Mouse (Mus musculus): Measurements from ENCODE around the gene Gm28043. TPM values are rescaled to one million over a fixed set of nuclear protein-coding genes. Genes with fewer than 3 reads are reported as not detected.
A peak's percentile ranks its signal among the peaks of the same experiment; 100 is the strongest.
"Not testable (repeated sequence)": the region's sequence is repeated elsewhere in the genome, so short reads cannot be mapped to it uniquely, and the experiment has no call there.

Gene Gm28043
- polyA plus RNA-seq, 1 experiment, result 3.0 TPM

GRCm38 (mm10) chr17:29712565-29712964 is 97.9 kb downstream of the Gm28043 start:
- Histone ChIP-seq H3K4me1 (ENCODE audit: control insufficient read depth, insufficient read depth, low read length) (peaks cover 11% of the 10 kb centered on the region), H3K4me3 (ENCODE audit: insufficient read depth, low read length) (no peak overlapping the region), H3K27ac (ENCODE audit: insufficient read depth, low read length) (no peak overlapping the region)
- no peak for TF ChIP-seq CTCF (IDR thresholded peaks at IDR 0.05; ENCODE audit: extremely low read depth, insufficient read depth, low read length)
- TF ChIP-seq POLR2A (IDR thresholded peaks at IDR 0.05; ENCODE audit: extremely low read depth, insufficient read depth, low read length), result no peak

- peaks cover 11% of the 10 kb centered on the region for H3K4me1 ChIP-seq (ENCODE audit: control insufficient read depth, insufficient read depth, low read length)
- H3K27ac ChIP-seq (ENCODE audit: insufficient read depth, low read length); H3K4me3 ChIP-seq (ENCODE audit: insufficient read depth, low read length): not testable (repeated sequence)
These were observed 99.1 kb downstream of the Gm28043 start for GRCm38 (mm10) chr17:29713734-29714133.

- H3K4me3 ChIP-seq (ENCODE audit: insufficient read depth, low read length), result peak within 1 kb of the TSS; percentile 41
- TF ChIP-seq POLR2A (IDR thresholded peaks at IDR 0.05; ENCODE audit: extremely low read depth, insufficient read depth, low read length), result peak; percentile 46; the same call in 1 of the 2 replicates
- TF ChIP-seq CTCF (IDR thresholded peaks at IDR 0.05; ENCODE audit: extremely low read depth, insufficient read depth, low read length), result no peak
- 0 out of 2 replicates have a peak within 1 kb of the TSS, but pooled peaks have one; percentile 24 for H3K27ac ChIP-seq (ENCODE audit: insufficient read depth, low read length)
- peaks cover 3% of the 10 kb centered on the region; the same call in 1 of the 2 replicates for H3K4me1 ChIP-seq (ENCODE audit: control insufficient read depth, insufficient read depth, low read length)
These were observed 102.2 kb downstream of the Gm28043 start, which contains the start of gene Ccdc167 for GRCm38 (mm10) chr17:29716732-29717445. Ccdc167 (minus strand) TSS chr17:29717044.

- Histone ChIP-seq H3K4me1 (ENCODE audit: control insufficient read depth, insufficient read depth, low read length) (peaks cover 3% of the 10 kb centered on the region; the same call in 1 of the 2 replicates), H3K27ac (ENCODE audit: insufficient read depth, low read length) (no peak overlapping the region), H3K4me3 (ENCODE audit: insufficient read depth, low read length) (no peak overlapping the region)
- no peak for TF ChIP-seq POLR2A (IDR thresholded peaks at IDR 0.05; ENCODE audit: extremely low read depth, insufficient read depth, low read length)
These were observed 104.0 kb downstream of the Gm28043 start for GRCm38 (mm10) chr17:29718660-29719059.

- TF ChIP-seq POLR2A (IDR thresholded peaks at IDR 0.05; ENCODE audit: extremely low read depth, insufficient read depth, low read length) (no peak), CTCF (IDR thresholded peaks at IDR 0.05; ENCODE audit: extremely low read depth, insufficient read depth, low read length) (no peak)
- Histone ChIP-seq H3K27ac (ENCODE audit: insufficient read depth, low read length) (no peak overlapping the region), H3K4me3 (ENCODE audit: insufficient read depth, low read length) (no peak overlapping the region), H3K4me1 (ENCODE audit: control insufficient read depth, insufficient read depth, low read length) (peaks cover 3% of the 10 kb centered on the region; the same call in 1 of the 2 replicates)
These were observed 105.2 kb downstream of the Gm28043 start for GRCm38 (mm10) chr17:29719628-29720575.

DNA sequence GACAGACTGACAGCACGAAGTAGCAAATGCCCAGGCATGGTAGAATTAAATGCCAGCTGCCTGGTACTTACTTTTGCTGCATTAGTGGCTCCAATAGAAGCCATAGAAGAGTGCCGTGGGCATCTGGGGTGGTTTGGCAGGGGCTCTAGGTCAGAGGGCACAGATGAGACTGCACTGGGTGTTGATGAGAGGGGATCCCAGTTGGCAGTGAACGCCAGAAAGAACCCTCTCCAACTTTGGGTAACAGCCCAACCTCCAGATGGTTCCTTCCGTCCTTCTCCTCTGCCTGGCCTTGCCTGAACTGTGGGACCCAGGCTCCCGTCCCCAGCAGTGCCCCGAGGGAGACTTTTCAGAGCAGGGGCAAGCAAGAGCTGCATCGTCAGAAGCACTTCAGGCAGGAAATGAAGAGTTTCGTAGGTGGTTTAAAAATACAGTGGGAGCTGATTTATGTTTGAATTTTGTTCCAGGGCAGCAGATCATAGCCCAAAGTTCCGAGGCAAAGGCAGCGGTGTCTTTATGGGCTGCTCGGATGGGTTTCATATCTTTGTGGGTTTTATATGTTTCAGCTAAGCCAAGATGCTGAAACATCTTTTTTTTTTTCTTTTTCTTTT is 106.2 kb downstream of the Gm28043 start:
- Histone ChIP-seq H3K4me3 (ENCODE audit: insufficient read depth, low read length) (no peak overlapping the region), H3K27ac (ENCODE audit: insufficient read depth, low read length) (no peak overlapping the region), H3K4me1 (ENCODE audit: control insufficient read depth, insufficient read depth, low read length) (peaks cover 3% of the 10 kb centered on the region; the same call in 1 of the 2 replicates)
- TF ChIP-seq CTCF (IDR thresholded peaks at IDR 0.05; ENCODE audit: extremely low read depth, insufficient read depth, low read length) (no peak), POLR2A (IDR thresholded peaks at IDR 0.05; ENCODE audit: extremely low read depth, insufficient read depth, low read length) (no peak)

GRCm38 (mm10) chr17:29724610-29725009 is 109.9 kb downstream of the Gm28043 start:
- Histone ChIP-seq H3K4me1 (ENCODE audit: control insufficient read depth, insufficient read depth, low read length) (no peaks in the 10 kb centered on the region), H3K4me3 (ENCODE audit: insufficient read depth, low read length) (no peak overlapping the region), H3K27ac (ENCODE audit: insufficient read depth, low read length) (no peak overlapping the region)
- no peak for TF ChIP-seq POLR2A (IDR thresholded peaks at IDR 0.05; ENCODE audit: extremely low read depth, insufficient read depth, low read length)
- TF ChIP-seq CTCF (IDR thresholded peaks at IDR 0.05; ENCODE audit: extremely low read depth, insufficient read depth, low read length), result no peak

GRCm38 (mm10) chr17:29725027-29725620 is 110.4 kb downstream of the Gm28043 start:
- Histone ChIP-seq H3K4me1 (ENCODE audit: control insufficient read depth, insufficient read depth, low read length) (no peaks in the 10 kb centered on the region), H3K4me3 (ENCODE audit: insufficient read depth, low read length) (no peak overlapping the region), H3K27ac (ENCODE audit: insufficient read depth, low read length) (no peak overlapping the region)
- no peak for TF ChIP-seq POLR2A (IDR thresholded peaks at IDR 0.05; ENCODE audit: extremely low read depth, insufficient read depth, low read length)
- TF ChIP-seq CTCF (IDR thresholded peaks at IDR 0.05; ENCODE audit: extremely low read depth, insufficient read depth, low read length), result no peak

DNA sequence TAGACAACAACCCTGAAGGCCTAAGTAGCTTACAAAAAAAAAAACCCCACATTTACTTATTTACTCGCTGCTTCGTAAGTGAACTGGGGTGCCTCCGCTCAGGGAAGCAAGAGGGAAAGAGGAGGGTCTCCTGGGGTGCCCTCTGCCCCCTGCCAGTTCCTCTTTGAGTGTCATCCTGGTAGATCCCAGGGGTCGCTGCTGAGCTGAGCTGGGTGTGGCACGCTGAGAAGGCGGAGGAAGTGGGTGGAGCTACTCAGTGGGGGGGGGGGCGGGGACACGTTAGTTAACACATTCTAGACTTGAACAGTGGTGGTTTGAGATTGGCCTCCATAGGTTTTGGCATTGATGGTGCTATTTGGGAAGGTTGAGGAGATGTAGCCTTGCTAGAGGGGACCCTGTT is 113.4 kb downstream of the Gm28043 start:
- H3K4me1 ChIP-seq (ENCODE audit: control insufficient read depth, insufficient read depth, low read length), result no peaks in the 10 kb centered on the region
- H3K4me3 ChIP-seq (ENCODE audit: insufficient read depth, low read length), result no peak overlapping the region
- no peak for TF ChIP-seq POLR2A (IDR thresholded peaks at IDR 0.05; ENCODE audit: extremely low read depth, insufficient read depth, low read length)
- TF ChIP-seq CTCF (IDR thresholded peaks at IDR 0.05; ENCODE audit: extremely low read depth, insufficient read depth, low read length), result no peak
- no peak overlapping the region for H3K27ac ChIP-seq (ENCODE audit: insufficient read depth, low read length)

All from cortical plate, adult 2 months (tissue).